Mouse (Mus musculus) kidney, adult 8-10 months (tissue): ENCODE measurements at regions not wholly inside any gene's neighbourhood (a gene's known extent, or its start where the extent isn't known, plus 50 kb on each side); places are given as distances from the start of the nearest gene placed in this dataset.
"Not testable (repeated sequence)": the region's sequence is repeated elsewhere in the genome, so short reads cannot be mapped to it uniquely, and the experiment has no call there.

Experiments
- DNase-seq, 2 experiments: peaks; one replicate each; pipeline ENCODE4 v3.0.0; 2022

DNA sequence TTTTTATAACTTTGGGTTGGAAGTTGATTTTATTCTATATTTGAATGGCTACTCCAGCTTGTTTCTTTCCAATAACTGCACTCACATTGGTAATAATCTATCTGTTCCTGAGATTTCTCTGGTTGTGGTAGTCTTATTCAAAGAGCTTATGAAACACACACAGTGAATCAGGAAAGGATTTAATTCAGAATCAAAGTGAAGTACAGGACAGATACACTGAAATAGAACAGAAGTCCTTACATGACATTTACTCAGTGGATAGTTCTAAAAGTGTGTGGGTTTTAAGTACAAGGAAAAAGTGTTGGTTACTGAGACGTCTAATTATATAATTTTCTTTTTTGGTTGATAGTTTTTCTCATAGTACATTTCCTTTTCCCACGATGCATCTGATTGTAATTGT lies 859.7 kb downstream of the Rpia start:
- DNase-seq, result no peak

DNA sequence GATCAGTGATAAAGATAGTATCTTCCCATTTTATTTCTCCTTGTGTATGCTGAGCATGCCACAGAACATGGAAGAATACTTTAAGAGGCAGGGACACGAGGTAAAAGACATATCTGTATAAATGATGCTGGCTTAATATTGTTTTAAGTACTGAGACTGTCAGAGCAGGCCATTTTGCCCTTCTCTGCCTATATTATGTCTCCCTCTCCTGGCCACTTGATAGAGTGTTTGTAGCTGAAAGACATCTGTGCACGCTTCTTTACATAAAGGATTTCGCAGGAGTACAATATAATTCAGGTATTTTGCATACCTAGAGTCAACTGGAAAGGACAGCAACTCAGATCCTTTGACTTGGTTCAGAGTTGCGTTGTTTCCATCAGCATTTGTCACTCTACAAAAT lies 877.3 kb downstream of the Rpia start:
- DNase-seq, result no peak

DNA sequence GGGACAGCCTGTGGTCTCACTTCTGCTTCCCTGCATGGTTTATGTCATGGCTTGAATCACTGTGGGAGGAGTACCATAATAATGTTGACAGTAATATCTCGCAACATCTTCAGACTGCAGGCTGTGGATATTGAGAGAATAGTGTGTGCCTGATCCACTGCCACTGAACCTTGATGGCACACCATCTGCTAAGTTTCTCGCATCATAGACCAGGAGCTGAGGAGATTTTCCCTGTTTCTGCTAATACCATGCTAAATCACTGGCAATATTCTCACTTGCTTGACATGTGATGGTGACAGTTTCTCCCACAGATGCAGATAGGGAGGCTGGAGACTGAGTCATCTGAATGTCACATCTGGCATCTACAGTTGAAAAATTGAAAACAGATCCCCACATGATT lies 912.7 kb downstream of the Rpia start:
- no peak for DNase-seq

DNA sequence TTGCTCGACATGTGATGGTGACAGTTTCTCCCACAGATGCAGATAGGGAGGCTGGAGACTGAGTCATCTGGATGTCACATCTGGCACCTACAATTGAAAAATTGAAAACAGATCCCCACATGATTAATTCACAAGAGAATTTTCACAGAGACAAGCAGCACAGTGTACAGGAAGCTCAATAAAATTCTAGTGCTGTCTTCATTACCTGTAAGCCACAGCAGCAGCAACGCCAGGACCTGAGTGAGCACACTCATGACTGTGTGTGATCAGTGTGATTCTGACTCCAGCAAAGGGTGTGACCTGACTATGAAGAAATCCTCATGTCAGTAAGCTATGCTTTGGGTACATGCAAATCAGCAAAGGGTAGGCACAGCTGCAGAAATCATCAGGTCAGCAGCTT lies 933.4 kb downstream of the Rpia start:
- not testable (repeated sequence) for DNase-seq

DNA sequence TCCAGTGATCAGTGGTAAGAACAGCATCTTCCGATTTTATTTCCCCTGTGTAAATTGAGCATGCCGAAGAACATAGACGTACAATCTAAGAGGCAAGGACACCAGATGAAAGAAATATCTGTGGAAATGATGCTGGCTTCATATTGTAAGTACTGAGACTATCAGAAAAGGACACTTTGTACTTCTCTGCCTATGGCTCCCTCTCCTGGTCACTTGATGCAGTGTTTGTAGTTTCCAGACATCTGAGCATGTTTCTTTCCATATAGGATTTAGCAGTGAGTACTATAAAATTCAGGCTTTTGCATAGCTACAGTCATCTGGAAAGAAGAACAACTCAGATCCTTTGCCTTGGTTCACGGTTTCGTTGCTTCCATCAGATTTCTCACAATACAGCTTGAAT lies 963.4 kb downstream of the Rpia start:
- DNase-seq, result not testable (repeated sequence)

DNA sequence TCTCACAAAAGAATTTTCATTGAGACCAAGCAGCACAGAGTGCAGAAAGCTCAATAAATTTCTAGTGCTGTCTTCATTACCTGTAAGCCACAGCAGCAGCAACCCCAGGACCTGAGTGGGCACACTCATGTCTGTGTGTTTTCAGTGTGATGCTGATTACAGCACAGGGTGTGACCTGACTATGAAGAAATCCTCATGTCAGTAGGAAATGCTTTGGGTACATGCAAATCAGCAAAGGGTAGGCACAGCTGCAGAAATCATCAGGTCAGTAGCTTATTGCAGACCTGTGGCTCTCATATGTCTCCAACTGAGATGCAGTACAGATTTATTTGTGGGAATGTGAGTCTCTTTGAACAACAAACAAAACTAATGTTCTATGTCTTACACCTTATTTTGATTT lies 977.1 kb downstream of the Rpia start:
- DNase-seq, result not testable (repeated sequence)

DNA sequence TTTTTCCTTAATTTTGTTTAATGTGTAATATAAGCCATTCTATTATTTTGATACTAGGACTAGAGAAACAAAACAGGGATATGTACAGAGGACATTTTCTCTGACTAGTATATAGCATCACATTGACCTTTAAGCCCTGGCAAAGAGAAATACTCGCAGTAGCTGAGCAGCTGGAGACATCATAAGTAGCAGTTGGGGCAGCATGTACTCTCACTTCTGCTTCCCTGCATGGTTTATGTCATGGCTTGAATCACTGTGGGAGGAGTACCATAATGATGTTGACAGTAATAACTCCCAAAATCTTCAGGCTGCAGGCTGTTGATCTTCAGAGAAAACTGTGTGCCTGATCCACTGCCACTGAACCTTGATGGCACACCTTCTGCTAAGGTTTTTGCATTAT lies 977.7 kb downstream of the Rpia start:
- DNase-seq, result not testable (repeated sequence)

DNA sequence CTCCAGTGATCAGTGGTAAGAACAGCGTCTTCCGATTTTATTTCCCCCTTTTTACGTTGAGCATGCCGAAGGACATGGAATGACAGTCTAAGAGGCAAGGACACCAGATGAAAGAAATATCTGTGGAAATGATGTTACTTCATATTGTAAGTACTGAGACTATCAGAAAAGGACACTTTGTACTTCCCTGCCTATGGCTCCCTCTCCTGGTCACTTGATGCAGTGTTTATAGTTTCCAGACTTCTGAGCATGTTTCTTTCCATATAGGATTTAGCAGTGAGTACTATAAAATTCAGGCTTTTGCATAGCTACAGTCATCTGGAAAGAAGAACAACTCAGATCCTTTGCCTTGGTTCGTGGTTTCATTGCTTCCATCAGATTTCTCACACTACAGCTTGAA lies 1011.7 kb downstream of the Rpia start:
- DNase-seq, result not testable (repeated sequence)

DNA sequence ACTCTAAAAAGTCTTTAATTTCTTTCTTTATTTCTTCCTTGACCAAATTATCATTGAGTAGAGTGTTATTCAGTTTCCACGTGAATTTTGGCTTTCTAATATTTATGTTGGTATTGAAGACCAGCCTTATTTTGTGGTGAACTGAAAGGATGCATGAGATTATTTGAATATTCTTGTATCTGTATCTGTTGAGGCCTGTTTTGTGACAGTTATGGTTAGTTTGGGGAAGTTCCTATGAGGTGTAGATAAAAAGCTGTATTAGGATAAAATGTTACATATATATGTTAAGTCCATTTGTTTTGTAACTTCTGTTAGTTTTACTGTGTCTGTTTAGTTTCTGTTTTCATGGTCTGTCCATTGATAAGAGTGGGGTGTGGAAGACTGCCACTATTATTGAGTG lies 1014.7 kb downstream of the Rpia start:
- not testable (repeated sequence) for DNase-seq

DNA sequence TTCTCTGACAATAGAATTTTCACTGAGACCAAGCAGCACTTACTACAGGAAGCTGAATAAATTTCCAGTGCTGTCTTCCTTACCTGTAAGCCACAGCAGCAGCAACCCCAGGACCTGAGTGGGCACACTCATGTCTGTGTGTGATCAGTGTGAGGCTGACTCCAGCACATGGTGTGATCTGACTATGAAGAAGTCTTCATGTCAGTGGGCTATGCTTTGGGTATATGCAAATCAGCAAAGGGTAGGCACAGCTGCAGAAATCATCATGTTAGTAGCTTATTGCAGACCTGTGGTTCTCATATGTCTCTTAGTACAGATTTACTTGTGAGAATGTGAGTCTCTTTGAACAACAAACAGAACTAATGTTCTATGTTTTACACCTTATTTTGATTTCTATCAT lies 1027.2 kb downstream of the Rpia start:
- DNase-seq, result no peak

DNA sequence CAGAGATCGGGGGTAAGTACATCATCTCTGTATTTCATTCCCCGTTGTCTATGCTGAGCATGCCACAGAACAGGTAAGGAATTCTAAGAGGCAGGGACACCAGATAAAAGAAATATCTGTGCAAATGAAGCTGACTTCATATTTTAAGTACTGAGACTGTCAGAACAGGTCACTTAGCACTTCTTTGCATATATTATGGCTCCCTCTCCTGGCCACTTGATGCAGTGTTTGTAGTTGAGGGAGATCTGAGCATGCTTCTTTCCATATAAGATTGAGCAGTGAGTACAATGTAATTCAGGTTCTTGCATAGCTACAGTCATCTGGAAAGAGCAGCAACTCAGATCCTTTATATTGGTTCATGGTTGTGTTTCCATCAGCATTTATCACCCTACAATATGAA lies 1033.4 kb downstream of the Rpia start:
- peak in 1 of 2 experiments; percentile 1 for DNase-seq

DNA sequence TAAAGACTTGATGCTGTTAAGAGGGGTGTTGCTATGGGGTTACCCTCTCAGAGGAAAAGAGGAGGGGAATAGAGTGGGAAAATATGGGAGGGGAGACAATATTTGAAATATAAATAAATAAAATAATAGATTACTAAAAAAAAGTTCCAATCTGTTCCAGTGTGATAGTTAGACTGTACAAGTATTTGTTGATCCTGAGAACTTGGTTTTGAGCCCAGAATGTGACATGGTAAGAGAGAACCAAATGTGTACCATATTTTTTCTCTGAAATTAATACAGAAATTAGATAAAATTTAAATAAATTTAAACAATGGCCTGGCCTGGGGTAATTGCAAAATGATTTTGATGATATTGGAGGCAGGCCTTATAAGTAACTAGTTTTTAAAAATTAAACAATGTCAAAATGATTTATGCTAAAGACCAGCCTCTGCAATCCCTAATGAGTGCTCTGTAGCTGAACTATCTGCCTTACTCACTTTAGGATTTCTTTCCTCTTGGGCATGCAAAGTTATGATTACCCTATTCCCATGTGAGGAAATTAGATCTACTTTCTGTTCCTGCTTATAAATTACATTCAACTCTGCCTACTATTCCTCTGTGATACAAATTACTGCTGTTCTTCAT lies 1052.9 kb downstream of the Rpia start:
- DNase-seq, result no peak

DNA sequence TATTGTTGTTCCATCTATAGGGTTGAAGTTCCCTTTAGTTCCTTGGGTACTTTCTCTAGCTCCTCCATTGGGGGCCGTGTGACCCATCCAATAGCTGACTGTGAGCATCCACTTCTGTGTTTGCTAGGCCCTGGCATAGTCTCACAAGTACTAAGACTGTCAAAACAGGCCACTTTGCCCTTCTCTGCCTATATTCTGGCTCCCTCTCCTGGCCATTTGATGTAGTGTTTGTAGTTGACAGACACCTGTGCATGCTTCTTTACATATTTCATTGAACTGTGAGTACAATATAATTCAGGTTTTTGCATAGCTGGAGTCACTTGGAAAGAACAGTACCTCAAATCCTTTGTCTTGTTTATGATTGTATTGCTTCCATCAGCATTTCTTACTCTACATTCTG lies 1059.2 kb downstream of the Rpia start:
- DNase-seq, result not testable (repeated sequence)

DNA sequence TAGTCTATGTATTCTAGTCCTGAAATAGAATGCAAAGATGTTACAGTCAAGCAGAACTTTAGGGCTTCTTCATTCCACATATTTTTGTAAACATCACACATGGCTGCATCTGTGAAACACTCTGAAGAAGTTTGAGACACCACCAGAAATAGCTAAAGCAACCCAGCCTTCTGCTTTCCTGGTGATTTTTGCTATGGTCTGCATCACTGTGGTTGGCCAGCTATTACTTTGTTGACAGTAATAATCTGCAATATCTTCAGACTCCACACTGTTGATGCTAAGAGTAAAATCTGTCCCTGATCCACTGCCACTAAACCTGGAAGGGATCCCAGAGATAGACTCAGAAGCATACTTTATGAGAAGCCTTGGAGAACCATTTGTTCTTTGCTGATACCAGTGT lies 1065.7 kb downstream of the Rpia start:
- DNase-seq, result no peak

DNA sequence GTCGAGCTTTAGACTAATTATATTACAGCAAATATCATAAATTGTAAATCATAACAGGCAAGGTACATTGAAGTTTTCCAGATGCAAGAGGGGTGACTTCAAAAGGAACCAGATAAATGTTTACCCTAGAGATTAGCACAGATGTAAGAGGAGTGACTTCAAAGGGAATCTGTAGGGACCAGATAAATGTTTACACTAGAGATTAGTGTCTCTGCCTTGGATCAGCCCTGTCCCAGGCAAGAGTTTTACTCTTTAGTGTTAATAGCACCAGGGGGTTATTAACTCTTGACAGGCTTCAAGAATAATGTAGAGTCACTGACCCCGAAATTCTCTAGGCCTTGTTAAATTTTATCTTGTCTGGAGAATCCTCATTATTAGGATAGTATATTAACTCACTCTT lies 1089.2 kb downstream of the Rpia start:
- not testable (repeated sequence) for DNase-seq

DNA sequence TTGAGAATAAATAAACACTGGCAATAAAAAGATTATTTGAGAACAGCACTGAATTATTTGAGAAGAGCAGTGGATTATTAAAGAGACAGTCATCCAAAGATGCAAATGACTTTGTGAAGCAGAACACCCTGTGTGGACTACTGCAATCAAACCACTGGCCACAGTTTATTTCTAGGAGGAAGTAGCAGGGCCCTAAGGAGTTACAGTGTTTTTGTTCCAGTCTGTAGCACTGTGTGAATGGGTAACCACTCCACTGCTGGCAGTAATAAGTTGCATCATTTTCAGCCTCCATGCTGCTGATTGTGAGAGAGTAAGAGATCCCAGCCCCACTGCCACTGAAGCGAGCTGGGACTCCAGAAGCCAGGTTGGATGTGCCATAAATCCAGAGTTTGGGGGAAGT lies 1110.9 kb downstream of the Rpia start:
- no peak for DNase-seq

DNA sequence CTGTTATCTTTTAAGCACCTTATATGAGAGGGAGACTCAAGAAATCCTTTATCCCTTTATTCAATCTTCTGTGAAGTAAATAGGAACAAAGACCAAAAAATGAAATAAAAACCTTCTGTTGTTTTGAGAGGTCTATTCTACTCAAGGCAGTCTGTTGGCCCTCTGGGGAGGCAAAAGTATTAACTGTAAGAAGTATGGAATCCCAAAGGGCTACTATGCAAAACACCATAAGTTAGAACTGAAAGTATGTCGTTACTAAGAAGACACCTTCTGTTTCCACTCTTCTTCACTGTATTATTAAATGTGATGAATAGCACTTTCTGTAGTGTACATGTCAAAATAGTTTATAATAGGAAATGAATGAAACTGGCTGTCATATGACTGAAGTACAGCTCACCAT lies 1129.6 kb downstream of the Rpia start:
- not testable (repeated sequence) for DNase-seq
